Mouse (Mus musculus) lung, adult 2 months (tissue): Measurements from ENCODE around the gene Lrrc58.

Experiments
- CTCF ChIP-seq: fragments of 200-500 bp; IDR thresholded peaks from 2 replicates; pipeline ENCODE4 v1.5.1; 2011; ENCODE audit warnings: mild to moderate bottlenecking, low read length, control low read depth; ENCODE audit not compliant: insufficient read depth
- POLR2A ChIP-seq: fragments of 200-500 bp; IDR thresholded peaks from 2 replicates; pipeline ENCODE4 v1.6.1; 2011; ENCODE audit warnings: low read depth, mild to moderate bottlenecking, control low read depth, low read length, borderline replicate concordance; ENCODE audit errors: extremely low read depth

DNA sequence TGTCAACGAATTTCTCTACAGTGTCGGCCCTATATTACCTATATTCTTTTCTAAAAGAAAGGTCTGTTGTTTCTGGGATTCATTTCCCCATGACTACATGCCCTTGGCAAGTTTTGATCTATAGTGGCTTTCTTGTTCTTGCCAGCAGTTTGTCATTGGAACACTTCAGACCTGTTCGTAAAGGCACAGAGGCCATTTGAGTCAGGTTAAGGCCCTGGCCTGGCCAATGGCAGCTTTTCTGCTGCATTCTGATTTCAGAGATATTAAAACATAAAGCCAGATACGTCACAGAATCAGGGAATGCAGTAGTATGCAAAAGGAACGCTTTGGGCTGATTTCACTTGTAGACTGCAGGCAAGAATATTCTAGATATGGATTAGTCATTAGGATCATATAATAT, 30.6 kb downstream of the Lrrc58 start:
- TF ChIP-seq CTCF (no peak), POLR2A (no peak)
